Mouse (Mus musculus) CH12.LX (cell line): ENCODE results near the gene Rnase12. TPM values are rescaled to one million over a fixed set of nuclear protein-coding genes. Genes with fewer than 3 reads are reported as not detected.

ENCODE experiments used
- DNase-seq: peaks from one replicate; pipeline ENCODE4 v3.0.0-alpha.2; 2013; ENCODE audit errors: extremely low read depth
- H3K27ac ChIP-seq: 2 replicates; pipeline ENCODE4 v1.5.1; 2012; ENCODE audit warnings: low read depth, mild to moderate bottlenecking, control low read depth, moderate library complexity; ENCODE audit not compliant: insufficient read depth
- H3K27me3 ChIP-seq: replicated peaks from 2 replicates; pipeline ENCODE3; 2012; ENCODE audit warnings: inconsistent platforms
- H3K36me3 ChIP-seq, 2 experiments: replicated peaks in 1 of 2; 2 replicates each; pipeline versions ENCODE3 to v1.6.1; 2012; ENCODE audit warnings: inconsistent platforms in 1 of 2, low read length in 1 of 2, mild to moderate bottlenecking in 1 of 2, mixed read lengths in 1 of 2, moderate library complexity in 1 of 2; ENCODE audit not compliant: control insufficient read depth in 1 of 2, insufficient read depth in 1 of 2
- H3K4me1 ChIP-seq, 2 experiments: 2 replicates each; pipeline ENCODE4 v1.6.1; 2012; ENCODE audit warnings: inconsistent platforms in 1 of 2, moderate library complexity in 1 of 2; ENCODE audit not compliant: insufficient read depth in 2 of 2, control insufficient read depth in 1 of 2
- H3K4me2 ChIP-seq: 2 replicates; pipeline ENCODE4 v1.6.1; 2012; ENCODE audit warnings: low read depth, mild to moderate bottlenecking, control low read depth; ENCODE audit not compliant: poor library complexity, insufficient read depth, severe bottlenecking
- H3K4me3 ChIP-seq, 3 experiments: fragments of 150-350 bp in 1 of 3; sonication (generic) in 1 of 3; replicated peaks in 1 of 3; 2 replicates each; pipeline versions ENCODE3 to v1.5.1; 2011 to 2012; ENCODE audit warnings: low read depth in 2 of 3, low read length in 2 of 3, mild to moderate bottlenecking in 2 of 3, moderate library complexity in 2 of 3, control low read depth in 1 of 3, improper control_type of control experiment in 1 of 3, inconsistent platforms in 1 of 3, mixed read lengths in 1 of 3; ENCODE audit not compliant: poor library complexity in 1 of 3
- H3K79me2 ChIP-seq: replicated peaks from 2 replicates; pipeline ENCODE4 v1.6.1; 2012; ENCODE audit warnings: mild to moderate bottlenecking, moderate library complexity; ENCODE audit not compliant: control insufficient read depth, poor library complexity, insufficient read depth, severe bottlenecking; ENCODE audit errors: extremely low read depth
- H3K9ac ChIP-seq: 2 replicates; pipeline ENCODE4 v1.6.1; 2012; ENCODE audit warnings: low read depth, mild to moderate bottlenecking, control low read depth, moderate library complexity; ENCODE audit not compliant: insufficient read depth
- H3K9me3 ChIP-seq: replicated peaks from 2 replicates; pipeline ENCODE3; 2012; ENCODE audit warnings: low read length, inconsistent platforms, mixed read lengths
- BHLHE40 ChIP-seq: IDR thresholded peaks from 2 replicates; pipeline ENCODE4 v1.6.1; 2011; ENCODE audit warnings: mild to moderate bottlenecking, low read depth, low read length, improper control_type of control experiment
- CHD1 ChIP-seq: IDR thresholded peaks from 2 replicates; pipeline ENCODE4 v1.6.1; 2012; ENCODE audit warnings: low read depth, low read length, improper control_type of control experiment, inconsistent platforms
- CHD2 ChIP-seq: IDR thresholded peaks from 2 replicates; pipeline ENCODE4 v1.6.1; 2011; ENCODE audit warnings: low read length, improper control_type of control experiment
- CTCF ChIP-seq, 2 experiments: IDR thresholded peaks in 1 of 2; conservative IDR thresholded peaks in 1 of 2; 2 replicates each; pipeline ENCODE4 v1.5.1; 2011 to 2012; ENCODE audit warnings: low read depth in 2 of 2, low read length in 2 of 2, improper control_type of control experiment in 1 of 2, inconsistent platforms in 1 of 2, mild to moderate bottlenecking in 1 of 2, moderate library complexity in 1 of 2
- E2F4 ChIP-seq: IDR thresholded peaks from 2 replicates; pipeline ENCODE4 v1.6.1; 2011; ENCODE audit warnings: low read depth, low read length, improper control_type of control experiment; ENCODE audit not compliant: insufficient replicate concordance
- ELF1 ChIP-seq: IDR thresholded peaks from 2 replicates; pipeline ENCODE4 v1.6.1; 2014; ENCODE audit warnings: low read depth, mild to moderate bottlenecking, inconsistent platforms, low read length, improper control_type of control experiment
- EP300 ChIP-seq: IDR thresholded peaks from 2 replicates; pipeline ENCODE4 v1.6.1; 2011; ENCODE audit warnings: low read length, improper control_type of control experiment
- ETS1 ChIP-seq: conservative IDR thresholded peaks from 2 replicates; pipeline ENCODE4 v1.6.1; 2012; ENCODE audit warnings: low read depth, mild to moderate bottlenecking, inconsistent platforms, low read length, improper control_type of control experiment, moderate library complexity
- GABPA ChIP-seq: IDR thresholded peaks from 2 replicates; pipeline ENCODE4 v1.6.1; 2012; ENCODE audit warnings: low read depth, low read length, improper control_type of control experiment, inconsistent platforms; ENCODE audit not compliant: insufficient replicate concordance
- IRF4 ChIP-seq: IDR thresholded peaks from 2 replicates; pipeline ENCODE4 v1.6.1; 2014; ENCODE audit warnings: low read depth, mild to moderate bottlenecking, inconsistent platforms, low read length, improper control_type of control experiment
- JUND ChIP-seq: conservative IDR thresholded peaks from 2 replicates; pipeline ENCODE4 v1.6.1; 2011; ENCODE audit warnings: low read depth, low read length, improper control_type of control experiment
- MAX ChIP-seq: IDR thresholded peaks from 2 replicates; pipeline ENCODE4 v1.6.1; 2011; ENCODE audit warnings: low read length, improper control_type of control experiment
- MAZ ChIP-seq: IDR thresholded peaks from 2 replicates; pipeline ENCODE4 v1.6.1; 2012; ENCODE audit warnings: low read depth, mild to moderate bottlenecking, inconsistent platforms, low read length, improper control_type of control experiment, moderate library complexity
- MEF2A ChIP-seq: IDR thresholded peaks from 2 replicates; pipeline ENCODE4 v1.6.1; 2014; ENCODE audit warnings: low read depth, mild to moderate bottlenecking, inconsistent platforms, low read length, improper control_type of control experiment, borderline replicate concordance
- MXI1 ChIP-seq: IDR thresholded peaks from 2 replicates; pipeline ENCODE4 v1.6.1; 2011; ENCODE audit warnings: mild to moderate bottlenecking, low read depth, low read length, improper control_type of control experiment
- MYC ChIP-seq: IDR thresholded peaks from 2 replicates; pipeline ENCODE4 v1.6.1; 2011; ENCODE audit warnings: low read depth, mild to moderate bottlenecking, improper control_type of control experiment, low read length
- NRF1 ChIP-seq: IDR thresholded peaks from 2 replicates; pipeline ENCODE4 v1.6.1; 2014; ENCODE audit warnings: low read depth, mild to moderate bottlenecking, inconsistent platforms, low read length, improper control_type of control experiment, moderate library complexity
- PAX5 ChIP-seq: IDR thresholded peaks from 2 replicates; pipeline ENCODE4 v1.6.1; 2012; ENCODE audit warnings: low read length, inconsistent platforms, mixed read lengths
- POLR2A ChIP-seq: IDR thresholded peaks from 2 replicates; pipeline ENCODE4 v1.6.1; 2011; ENCODE audit warnings: low read depth, mild to moderate bottlenecking, improper control_type of control experiment, low read length
- POLR2AphosphoS2 ChIP-seq: IDR thresholded peaks from 2 replicates; pipeline ENCODE4 v1.6.1; 2011; ENCODE audit warnings: low read depth, low read length, improper control_type of control experiment
- RAD21 ChIP-seq: IDR thresholded peaks from 2 replicates; pipeline ENCODE4 v1.6.1; 2011; ENCODE audit warnings: low read depth, mild to moderate bottlenecking, low read length, improper control_type of control experiment, moderate library complexity
- SIN3A ChIP-seq: IDR thresholded peaks from 2 replicates; pipeline ENCODE4 v1.6.1; 2012; ENCODE audit warnings: low read length, improper control_type of control experiment, inconsistent platforms
- SMC3 ChIP-seq: IDR thresholded peaks from 2 replicates; pipeline ENCODE4 v1.6.1; 2011; ENCODE audit warnings: low read depth, low read length, improper control_type of control experiment
- TBP ChIP-seq: conservative IDR thresholded peaks from 2 replicates; pipeline ENCODE4 v1.6.1; 2011; ENCODE audit warnings: low read depth, low read length, improper control_type of control experiment
- UBTF ChIP-seq: IDR thresholded peaks from 2 replicates; pipeline ENCODE4 v1.6.1; 2012; ENCODE audit warnings: low read depth, mild to moderate bottlenecking, inconsistent platforms, low read length, improper control_type of control experiment, moderate library complexity
- USF1 ChIP-seq: IDR thresholded peaks from 2 replicates; pipeline ENCODE4 v1.6.1; 2014; ENCODE audit warnings: low read depth, mild to moderate bottlenecking, inconsistent platforms, low read length, improper control_type of control experiment
- USF2 ChIP-seq: conservative IDR thresholded peaks from 2 replicates; pipeline ENCODE4 v1.6.1; 2011; ENCODE audit warnings: low read depth, low read length, improper control_type of control experiment
- ZMIZ1 ChIP-seq: IDR thresholded peaks from 2 replicates; pipeline ENCODE4 v1.6.1; 2012; ENCODE audit warnings: low read depth, mild to moderate bottlenecking, inconsistent platforms, low read length, improper control_type of control experiment
- dilution Hi-C: fragments of 300-500 bp; cut with MboI; formaldehyde crosslinking; loops from 2 replicates; pipeline ENCODE4 v1.14.3; 2020; ENCODE audit warnings: low sequenced_read_pairs; ENCODE audit not compliant: extremely low pct_unique_long_range_greater_than_20kb, extremely low pct_ligation_motif_present
- in situ Hi-C: fragments of 300-500 bp; cut with MboI; formaldehyde crosslinking; loops from 3 replicates; pipeline ENCODE4 v1.14.3; 2019; ENCODE audit warnings: low sequenced_read_pairs, low pct_ligation_motif_present, low pct_unique_long_range_greater_than_20kb, mixed read lengths
- polyA plus RNA-seq: library from polyadenylated mRNA; unstranded; fragments of >175 nt; gene quantifications from 2 replicates; pipeline ENCODE4 v1.2.1, GENCODE M21; 2012; ENCODE audit warnings: low read depth; ENCODE audit not compliant: insufficient read length
- total RNA-seq, 2 experiments: library from RNA; depleted of rRNA; stranded (reverse); fragments of 300-350 nt in 1 of 2; fragments of >200 nt in 1 of 2; gene quantifications; 2 replicates each; pipeline ENCODE4 v1.2.3; 2012 to 2014

The Rnase12 gene
- total and polyA plus RNA-seq, 3 experiments: 0.38 TPM; not detected in 2

GRCm38 (mm10) chr14:51083805-51084204 lies 26.3 kb upstream of the Rnase12 start:
- DNase-seq: peak; percentile 31
- peak overlapping the region; percentile 67 for H3K4me2 ChIP-seq
- peak overlapping the region; percentile 23; the same call in 1 of the 2 replicates for H3K9ac ChIP-seq
- dilution Hi-C loops: no loop called here
- no peaks in the 10 kb centered on the region for H3K79me2 ChIP-seq
- H3K27ac ChIP-seq: no peak overlapping the region
- in situ Hi-C loops: no loop called here
- H3K27me3 ChIP-seq: peaks cover 5% of the 10 kb centered on the region
- H3K36me3 ChIP-seq: no peaks in the 10 kb centered on the region
- H3K4me3 ChIP-seq: peak overlapping the region; percentile 52 to 71 (median 68)
- H3K4me1 ChIP-seq: peaks cover 4 to 35% of the 10 kb centered on the region in 2 experiments; a peak in 3 of 4 replicates
- no peaks in the 10 kb centered on the region for H3K9me3 ChIP-seq
- TF ChIP-seq MAZ (0 out of 2 replicates have a peak, but pooled peaks have one; percentile 69), MXI1 (peak; percentile 91), CHD2 (no peak), SMC3 (no peak), ELF1 (0 out of 2 replicates have a peak, but pooled peaks have one; percentile 1), NRF1 (peak; percentile 46), MEF2A (no peak), SIN3A (peak; percentile 83), CHD1 (0 out of 2 replicates have a peak, but pooled peaks have one; percentile 29), ETS1 (0 out of 2 replicates have a peak, but pooled peaks have one; percentile 31), MYC (peak; percentile 73), BHLHE40 (peak; percentile 39; the same call in 1 of the 2 replicates), MAX (peak; percentile 68), ZMIZ1 (no peak)
- TF ChIP-seq, all 38 proteins: peak for 10

GRCm38 (mm10) chr14:51082599-51083581 lies 25.4 kb upstream of the Rnase12 start:
- DNase-seq: peak; percentile 88
- peak overlapping the region; percentile 67 for H3K4me2 ChIP-seq
- H3K9ac ChIP-seq: peak overlapping the region; percentile 8
- H3K36me3 ChIP-seq: no peaks in the 10 kb centered on the region
- dilution Hi-C loops (no loop called here), in situ Hi-C loops (no loop called here)
- peaks cover 4 to 35% of the 10 kb centered on the region in 2 experiments; a peak in 3 of 4 replicates for H3K4me1 ChIP-seq
- H3K27me3 ChIP-seq: peaks cover 5% of the 10 kb centered on the region
- peak overlapping the region; percentile 52 to 71 (median 68) for H3K4me3 ChIP-seq
- no peaks in the 10 kb centered on the region for H3K79me2 ChIP-seq
- H3K27ac ChIP-seq: peak overlapping the region; percentile 21
- no peaks in the 10 kb centered on the region for H3K9me3 ChIP-seq
- TF ChIP-seq IRF4 (peak; percentile 83), SIN3A (no peak; the same call in none of the 2 replicates), POLR2AphosphoS2 (no peak), USF1 (no peak), UBTF (0 out of 2 replicates have a peak, but pooled peaks have one; percentile 30), ETS1 (peak; percentile 31; the same call in 1 of the 2 replicates), PAX5 (no peak), MYC (peak; percentile 29; the same call in 1 of the 2 replicates), NRF1 (peak; percentile 59; the same call in 1 of the 2 replicates), SMC3 (no peak), BHLHE40 (peak; percentile 60; the same call in 1 of the 2 replicates), CTCF (conservative IDR thresholded peaks at IDR 0.05 in 1 of 2, IDR thresholded peaks at IDR 0.05 in 1 of 2; ENCODE audit: low read depth in 2 of 2, low read length in 2 of 2) (no peak), EP300 (peak; percentile 86), MXI1 (no peak), POLR2A (no peak), JUND (no peak), E2F4 (0 out of 2 replicates have a peak, but pooled peaks have one; percentile 68), USF2 (no peak), CHD2 (no peak), TBP (peak; percentile 99), GABPA (no peak), MAZ (no peak), ELF1 (peak; percentile 92), RAD21 (no peak)
